Mouse (Mus musculus): Measurements from ENCODE around the gene Ifitm10. TPM values are rescaled to one million over a fixed set of nuclear protein-coding genes. Genes with fewer than 3 reads are reported as not detected.
A peak's percentile ranks its signal among the peaks of the same experiment; 100 is the strongest.

Ifitm10 gene
- polyA plus RNA-seq, 1 experiment from 2014 or later = 2.4 TPM

DNA sequence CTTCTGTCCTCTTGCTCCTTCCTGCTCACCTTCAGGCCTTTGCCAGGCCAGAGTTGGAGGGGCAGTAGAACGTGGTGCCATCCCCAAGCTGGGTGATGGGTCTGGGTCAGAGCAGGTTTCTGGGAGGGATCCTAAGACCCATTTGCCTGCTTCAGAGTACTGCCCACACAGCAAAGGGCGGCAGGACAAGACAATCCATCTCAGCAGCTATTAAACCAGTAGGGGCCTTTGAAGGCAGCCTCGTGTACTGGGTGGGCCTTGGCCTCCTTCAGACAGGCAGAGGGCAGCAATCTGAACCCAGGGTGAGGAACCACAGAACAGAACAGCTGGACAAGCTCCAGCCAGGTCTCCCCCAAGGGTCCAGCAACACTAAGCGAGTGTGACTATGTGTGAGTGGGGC, 2.5 kb upstream of the Ifitm10 start:
- Histone ChIP-seq H3K4me1 (replicated peaks; ENCODE audit: control insufficient read depth, insufficient read depth, low read length) (peaks cover 51% of the 10 kb centered on the region), H3K27me3 (replicated peaks; ENCODE audit: control insufficient read depth, insufficient read depth, low read length) (peaks cover 23% of the 10 kb centered on the region), H3K36me3 (ENCODE audit: control insufficient read depth, insufficient read depth, low read length) (peaks cover 41% of the 10 kb centered on the region), H3K4me3 (ENCODE audit: low read depth, low read length) (no peak overlapping the region), H3K27ac (ENCODE audit: low read depth, low read length) (no peak overlapping the region), H3K4me2 (no peak overlapping the region), H3K9me3 (ENCODE audit: control insufficient read depth, low read length) (no peaks in the 10 kb centered on the region), H3K9ac (ENCODE audit: low read depth, low read length) (no peak overlapping the region)
- WGBS = 84% methylated on average over 4 of the region's 4 CpGs
- DNase-seq (ENCODE audit: low spot score) = no peak
- no peak for ATAC-seq (replicated peaks; ENCODE audit: low FRiP score)

DNA sequence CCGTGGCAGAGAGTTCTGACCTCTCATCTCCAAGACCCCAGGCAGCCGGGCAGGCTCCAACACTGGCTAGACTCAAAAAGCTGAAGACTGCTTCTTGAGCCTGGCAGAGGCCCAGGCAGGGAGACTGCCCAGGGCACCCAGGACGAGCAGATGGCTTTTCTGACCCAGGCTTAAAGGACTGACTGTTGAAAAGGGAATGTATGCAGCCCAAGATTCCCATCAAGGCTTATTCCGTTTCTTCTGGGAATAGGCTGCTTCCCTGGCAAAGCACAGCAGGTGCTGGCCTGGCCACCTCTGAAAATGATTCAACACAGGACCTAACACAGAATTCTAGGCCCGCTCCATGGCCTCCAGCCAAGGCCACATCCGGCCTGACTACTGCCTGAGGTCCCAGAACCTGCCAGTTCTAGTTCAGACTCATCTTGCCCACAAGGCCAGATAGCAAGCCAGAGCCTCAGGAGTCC, 1.7 kb upstream of the Ifitm10 start:
- H3K36me3 ChIP-seq (ENCODE audit: control insufficient read depth, insufficient read depth, low read length) = peaks cover 33% of the 10 kb centered on the region
- no peak for DNase-seq (ENCODE audit: low spot score)
- no peak overlapping the region for H3K9ac ChIP-seq (ENCODE audit: low read depth, low read length)
- no peak overlapping the region for H3K4me3 ChIP-seq (ENCODE audit: low read depth, low read length)
- no peak overlapping the region for H3K4me2 ChIP-seq
- WGBS = 88% methylated on average over 6 of the region's 6 CpGs
- H3K4me1 ChIP-seq (replicated peaks; ENCODE audit: control insufficient read depth, insufficient read depth, low read length) = peaks cover 43% of the 10 kb centered on the region
- peaks cover 30% of the 10 kb centered on the region for H3K27me3 ChIP-seq (replicated peaks; ENCODE audit: control insufficient read depth, insufficient read depth, low read length)
- no peaks in the 10 kb centered on the region for H3K9me3 ChIP-seq (ENCODE audit: control insufficient read depth, low read length)
- ATAC-seq (replicated peaks; ENCODE audit: low FRiP score) = no peak
- no peak overlapping the region for H3K27ac ChIP-seq (ENCODE audit: low read depth, low read length)

DNA sequence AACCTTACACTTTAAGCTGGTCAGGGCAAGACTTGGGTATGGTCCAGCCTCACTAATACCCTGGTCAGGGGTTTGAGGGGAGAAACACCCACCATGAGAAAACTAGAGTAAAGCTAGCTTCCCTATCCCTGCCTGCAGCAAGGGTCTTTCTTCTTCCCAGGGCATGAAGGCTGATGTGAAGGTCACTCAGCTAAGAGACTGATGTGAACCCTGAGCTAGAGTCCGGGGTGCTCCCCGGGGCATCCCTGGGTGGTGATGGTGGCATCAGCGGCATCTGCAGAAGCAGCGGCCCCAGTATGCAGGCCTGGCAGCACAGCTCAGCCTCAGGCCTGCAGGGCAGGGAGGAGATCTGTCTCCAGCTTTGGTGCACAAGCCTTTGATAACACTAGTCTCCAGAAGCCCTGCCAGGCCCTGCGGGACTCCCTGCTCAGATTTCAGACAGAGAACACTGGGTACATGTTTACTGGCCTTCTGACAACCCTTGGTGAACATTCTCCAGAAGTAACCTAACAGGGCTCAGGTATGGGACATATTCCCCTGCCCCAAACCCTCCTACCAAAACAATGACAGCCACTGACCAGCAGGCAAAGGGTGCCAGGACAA, 961 bp upstream of the Ifitm10 start:
- Histone ChIP-seq H3K36me3 (ENCODE audit: control insufficient read depth, insufficient read depth, low read length) (peaks cover 25% of the 10 kb centered on the region), H3K9me3 (ENCODE audit: control insufficient read depth, low read length) (no peaks in the 10 kb centered on the region), H3K4me2 (no peak overlapping the region), H3K27ac (ENCODE audit: low read depth, low read length) (no peak overlapping the region), H3K27me3 (replicated peaks; ENCODE audit: control insufficient read depth, insufficient read depth, low read length) (peaks cover 35% of the 10 kb centered on the region), H3K4me3 (ENCODE audit: low read depth, low read length) (no peak overlapping the region), H3K9ac (ENCODE audit: low read depth, low read length) (no peak overlapping the region), H3K4me1 (replicated peaks; ENCODE audit: control insufficient read depth, insufficient read depth, low read length) (peaks cover 36% of the 10 kb centered on the region)
- WGBS = 87% methylated on average over 5 of the region's 5 CpGs
- no peak for DNase-seq (ENCODE audit: low spot score)
- ATAC-seq (replicated peaks; ENCODE audit: low FRiP score) = no peak

DNA sequence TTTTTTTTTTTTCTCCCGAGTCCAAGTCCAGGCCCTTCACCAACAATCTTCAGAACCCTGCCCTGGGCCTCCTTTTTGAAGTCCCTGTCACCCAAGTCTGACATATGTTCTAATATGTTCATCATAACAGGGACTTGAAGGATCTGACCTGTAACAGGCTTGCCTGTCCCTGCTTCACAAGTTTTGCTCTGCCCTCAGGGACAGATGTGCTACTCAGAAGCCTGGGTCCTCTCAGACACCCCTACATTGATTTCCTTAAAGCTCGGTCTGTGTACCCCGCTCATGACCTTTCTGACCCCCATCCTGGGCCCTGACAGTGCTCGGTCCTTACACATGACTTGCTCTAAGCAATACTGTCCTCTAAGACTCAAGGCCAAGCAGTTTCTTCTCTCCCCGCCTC, 514 bp downstream of the Ifitm10 start:
- no peak overlapping the region for H3K27ac ChIP-seq (ENCODE audit: low read depth, low read length)
- no peak overlapping the region for H3K4me2 ChIP-seq
- H3K36me3 ChIP-seq (ENCODE audit: control insufficient read depth, insufficient read depth, low read length) = peaks cover 14% of the 10 kb centered on the region
- DNase-seq (ENCODE audit: low spot score) (no peak), ATAC-seq (replicated peaks; ENCODE audit: low FRiP score) (no peak)
- H3K27me3 ChIP-seq (replicated peaks; ENCODE audit: control insufficient read depth, insufficient read depth, low read length) = peaks cover 40% of the 10 kb centered on the region
- peaks cover 21% of the 10 kb centered on the region for H3K4me1 ChIP-seq (replicated peaks; ENCODE audit: control insufficient read depth, insufficient read depth, low read length)
- no peak overlapping the region for H3K9ac ChIP-seq (ENCODE audit: low read depth, low read length)
- 74% methylated on average over 5 of the region's 5 CpGs for WGBS
- H3K4me3 ChIP-seq (ENCODE audit: low read depth, low read length) = no peak overlapping the region
- H3K9me3 ChIP-seq (ENCODE audit: control insufficient read depth, low read length) = no peaks in the 10 kb centered on the region

DNA sequence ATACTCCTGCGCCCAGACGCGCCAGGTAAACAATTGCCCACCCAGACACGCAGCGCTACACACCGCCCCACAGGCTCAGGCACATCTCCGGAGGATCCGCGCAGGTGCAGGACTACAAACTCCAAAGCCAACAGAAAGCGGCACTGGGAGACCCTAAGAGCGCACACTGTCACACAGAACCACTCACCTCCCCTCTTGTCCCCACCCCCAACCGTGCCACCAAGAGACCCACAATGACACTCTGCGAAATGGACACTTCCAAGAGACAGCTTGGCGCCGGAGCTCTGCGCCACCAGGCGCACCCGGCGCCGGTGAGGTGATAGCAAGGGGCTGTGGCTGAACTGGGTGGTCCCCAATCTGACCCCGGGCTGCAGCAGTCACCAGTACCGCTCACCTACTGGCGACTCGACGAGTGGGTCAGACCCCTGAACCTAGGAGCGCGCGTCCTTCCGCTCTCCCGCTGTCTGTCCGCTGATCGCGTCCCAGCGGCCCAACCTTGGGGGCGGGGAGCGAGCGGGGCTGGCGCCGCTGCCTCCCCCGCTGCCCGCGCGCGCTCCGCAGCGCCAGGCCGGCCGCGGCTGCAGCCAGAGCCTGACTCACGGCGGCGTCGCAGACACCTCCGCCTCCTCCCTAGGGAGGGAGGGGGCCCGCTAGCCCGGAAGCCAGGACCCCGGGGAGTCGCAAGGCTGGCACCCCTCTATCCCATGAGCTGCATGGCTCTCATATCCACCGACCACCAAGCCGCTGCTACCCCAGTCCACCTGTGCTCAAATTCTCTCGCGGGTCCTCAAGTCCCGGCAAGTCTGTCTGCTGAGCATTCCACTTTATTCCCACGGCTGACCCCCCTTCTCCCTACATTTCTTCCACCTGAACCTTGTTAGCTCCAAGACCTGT, 1.5 kb downstream of the Ifitm10 start:
- ATAC-seq (replicated peaks; ENCODE audit: low FRiP score) (no peak), DNase-seq (ENCODE audit: low spot score) (no peak)
- Histone ChIP-seq H3K4me2 (peak overlapping the region; percentile 86), H3K27me3 (replicated peaks; ENCODE audit: control insufficient read depth, insufficient read depth, low read length) (peaks cover 40% of the 10 kb centered on the region), H3K27ac (ENCODE audit: low read depth, low read length) (no peak overlapping the region), H3K9ac (ENCODE audit: low read depth, low read length) (peak overlapping the region; percentile 48), H3K36me3 (ENCODE audit: control insufficient read depth, insufficient read depth, low read length) (peaks cover 10% of the 10 kb centered on the region), H3K4me3 (ENCODE audit: low read depth, low read length) (peak overlapping the region; percentile 53), H3K4me1 (replicated peaks; ENCODE audit: control insufficient read depth, insufficient read depth, low read length) (peaks cover 16% of the 10 kb centered on the region), H3K9me3 (ENCODE audit: control insufficient read depth, low read length) (no peaks in the 10 kb centered on the region)
- 3% methylated on average over 64 of the region's 64 CpGs for WGBS

DNA sequence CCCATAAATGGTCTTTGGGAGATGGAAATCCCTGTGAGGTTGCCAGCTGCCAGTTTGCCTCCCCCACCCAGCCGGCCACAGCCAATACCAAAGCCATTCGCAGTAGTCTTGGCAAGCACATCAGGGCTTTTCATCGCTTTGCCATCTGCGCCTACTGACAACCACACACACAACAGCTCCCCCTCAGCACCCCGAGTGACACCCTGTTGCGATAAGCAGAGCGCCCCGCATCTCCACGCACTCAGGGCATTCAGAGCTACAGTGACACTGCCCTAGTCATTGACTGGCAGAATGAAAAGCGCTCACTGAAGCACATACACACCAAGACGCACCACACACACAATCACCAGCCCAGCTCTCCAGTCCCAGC, 2.2 kb downstream of the Ifitm10 start:
- Histone ChIP-seq H3K9me3 (ENCODE audit: control insufficient read depth, low read length) (no peaks in the 10 kb centered on the region), H3K27me3 (replicated peaks; ENCODE audit: control insufficient read depth, insufficient read depth, low read length) (peaks cover 40% of the 10 kb centered on the region), H3K4me1 (replicated peaks; ENCODE audit: control insufficient read depth, insufficient read depth, low read length) (peaks cover 11% of the 10 kb centered on the region), H3K4me2 (peak overlapping the region; percentile 86), H3K4me3 (ENCODE audit: low read depth, low read length) (peak overlapping the region; percentile 53), H3K36me3 (ENCODE audit: control insufficient read depth, insufficient read depth, low read length) (peaks cover 6% of the 10 kb centered on the region; the same call in 1 of the 2 replicates), H3K27ac (ENCODE audit: low read depth, low read length) (no peak overlapping the region), H3K9ac (ENCODE audit: low read depth, low read length) (peak overlapping the region; percentile 22; the same call in 1 of the 2 replicates)
- WGBS = 32% methylated on average over 11 of the region's 11 CpGs
- DNase-seq (ENCODE audit: low spot score) (no peak), ATAC-seq (replicated peaks; ENCODE audit: low FRiP score) (no peak)

DNA sequence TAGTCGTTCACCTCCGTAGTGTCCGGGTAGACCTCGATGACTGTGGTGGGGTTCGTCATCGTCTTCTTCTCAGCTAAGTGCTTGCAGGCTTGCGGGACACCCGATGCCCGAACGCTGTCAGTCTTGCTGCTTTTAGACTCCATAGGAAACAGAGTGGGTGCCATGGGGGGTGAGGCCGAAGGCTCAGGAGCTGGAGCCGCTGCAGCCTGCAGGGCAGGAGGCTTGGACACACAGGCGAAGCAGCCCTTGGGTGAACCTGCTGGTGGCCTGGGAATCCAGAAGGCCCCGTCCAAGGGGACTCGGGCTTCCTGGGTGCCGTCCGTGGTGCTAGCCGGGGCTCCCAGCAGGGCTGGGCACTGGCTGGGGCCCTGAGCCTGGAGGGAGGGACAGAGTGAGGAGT, 2.6 kb downstream of the Ifitm10 start:
- ATAC-seq (replicated peaks; ENCODE audit: low FRiP score) (no peak), DNase-seq (ENCODE audit: low spot score) (no peak)
- 76% methylated on average over 18 of the region's 18 CpGs for WGBS
- Histone ChIP-seq H3K4me1 (replicated peaks; ENCODE audit: control insufficient read depth, insufficient read depth, low read length) (peaks cover 9% of the 10 kb centered on the region), H3K4me2 (no peak overlapping the region; the same call in 1 of the 2 replicates), H3K9me3 (ENCODE audit: control insufficient read depth, low read length) (no peaks in the 10 kb centered on the region), H3K4me3 (ENCODE audit: low read depth, low read length) (no peak overlapping the region), H3K36me3 (ENCODE audit: control insufficient read depth, insufficient read depth, low read length) (peaks cover 1% of the 10 kb centered on the region; the same call in 1 of the 2 replicates), H3K27me3 (replicated peaks; ENCODE audit: control insufficient read depth, insufficient read depth, low read length) (peaks cover 40% of the 10 kb centered on the region), H3K9ac (ENCODE audit: low read depth, low read length) (no peak overlapping the region), H3K27ac (ENCODE audit: low read depth, low read length) (no peak overlapping the region)

DNA sequence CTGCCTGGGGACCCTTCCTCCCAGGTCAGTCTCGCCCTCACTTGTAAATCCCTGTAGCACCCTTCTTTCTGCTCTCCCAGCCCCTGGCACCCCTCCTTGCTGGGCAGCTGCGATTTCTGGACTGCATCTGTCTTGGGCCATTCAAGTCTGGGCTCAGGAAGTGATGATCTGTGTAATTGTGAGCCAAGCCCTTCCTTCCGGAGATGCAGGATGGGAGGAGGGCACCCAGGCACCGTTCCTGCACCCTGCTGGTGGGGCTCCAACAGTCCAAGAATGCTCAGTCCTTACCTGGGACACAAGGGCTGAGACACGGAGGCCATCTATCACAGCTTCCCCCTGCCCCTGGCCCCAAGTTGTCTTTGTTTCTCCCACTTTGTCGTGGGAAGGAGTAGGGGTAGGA, 3.7 kb downstream of the Ifitm10 start:
- H3K4me2 ChIP-seq = no peak overlapping the region
- no peak for DNase-seq (ENCODE audit: low spot score)
- H3K9ac ChIP-seq (ENCODE audit: low read depth, low read length) = no peak overlapping the region
- whole genome bisulfite sequencing = 68% methylated on average over 6 of the region's 6 CpGs
- no peak overlapping the region for H3K27ac ChIP-seq (ENCODE audit: low read depth, low read length)
- H3K9me3 ChIP-seq (ENCODE audit: control insufficient read depth, low read length) = no peaks in the 10 kb centered on the region
- no peak overlapping the region for H3K4me3 ChIP-seq (ENCODE audit: low read depth, low read length)
- no peak for ATAC-seq (replicated peaks; ENCODE audit: low FRiP score)
- peaks cover 40% of the 10 kb centered on the region for H3K27me3 ChIP-seq (replicated peaks; ENCODE audit: control insufficient read depth, insufficient read depth, low read length)
- H3K4me1 ChIP-seq (replicated peaks; ENCODE audit: control insufficient read depth, insufficient read depth, low read length) = peaks cover 9% of the 10 kb centered on the region
- H3K36me3 ChIP-seq (ENCODE audit: control insufficient read depth, insufficient read depth, low read length) = no peaks in the 10 kb centered on the region
